Mouse (Mus musculus): ENCODE data around the gene Atcay.

Gene Atcay

GRCm38 (mm10) chr10:81230438-81231332 lies at the start of gene Atcay:
Gene Atcay (minus strand): TSS chr10:81230833.
- DNase-seq (ENCODE audit: low spot score), result no peak

GRCm38 (mm10) chr10:81279496-81279895 lies 48.9 kb upstream of the Atcay start:
- DNase-seq (ENCODE audit: low spot score), result no peak

GRCm38 (mm10) chr10:81277676-81278075 lies 47.0 kb upstream of the Atcay start:
- DNase-seq (ENCODE audit: low spot score), result no peak

- DNase-seq (ENCODE audit: low spot score), result no peak
These were observed 43.2 kb upstream of the Atcay start for GRCm38 (mm10) chr10:81273842-81274241.

- DNase-seq (ENCODE audit: low spot score), result no peak
These were observed 41.7 kb upstream of the Atcay start for GRCm38 (mm10) chr10:81272356-81272755.

GRCm38 (mm10) chr10:81268643-81269412 lies 38.2 kb upstream of the Atcay start:
- DNase-seq (ENCODE audit: low spot score), result no peak

- DNase-seq (ENCODE audit: low spot score), result peak; percentile 75
These were observed 37.4 kb upstream of the Atcay start for GRCm38 (mm10) chr10:81268056-81268455.

- peak; percentile 97 for DNase-seq (ENCODE audit: low spot score)
These were observed 35.8 kb upstream of the Atcay start, which contains the start of the genes Mrpl54 and Apba3 for GRCm38 (mm10) chr10:81266211-81267105. Gene Mrpl54 (minus strand): TSS chr10:81266934. Gene Apba3 (plus strand): TSS chr10:81266960.

GRCm38 (mm10) chr10:81265540-81265939 lies 34.9 kb upstream of the Atcay start:
- no peak for DNase-seq (ENCODE audit: low spot score)

- no peak for DNase-seq (ENCODE audit: low spot score)
These were observed 30.4 kb upstream of the Atcay start for GRCm38 (mm10) chr10:81261025-81261424.

- no peak for DNase-seq (ENCODE audit: low spot score)
These were observed 28.7 kb upstream of the Atcay start for GRCm38 (mm10) chr10:81259225-81259884.

- no peak for DNase-seq (ENCODE audit: low spot score)
These were observed 26.8 kb upstream of the Atcay start for GRCm38 (mm10) chr10:81257158-81258039.

GRCm38 (mm10) chr10:81254886-81255285 lies 24.3 kb upstream of the Atcay start:
- no peak for DNase-seq (ENCODE audit: low spot score)

GRCm38 (mm10) chr10:81252424-81253419 lies 22.1 kb upstream of the Atcay start, which contains the start of gene Matk:
Gene Matk (plus strand): TSS chr10:81252935.
- peak; percentile 41 for DNase-seq (ENCODE audit: low spot score)

GRCm38 (mm10) chr10:81249442-81249841 lies 18.8 kb upstream of the Atcay start:
- no peak for DNase-seq (ENCODE audit: low spot score)

GRCm38 (mm10) chr10:81247804-81248203 lies 17.2 kb upstream of the Atcay start:
- DNase-seq (ENCODE audit: low spot score), result no peak

- DNase-seq (ENCODE audit: low spot score), result no peak
These were observed 14.5 kb upstream of the Atcay start for GRCm38 (mm10) chr10:81245166-81245565.

- peak; percentile 77 for DNase-seq (ENCODE audit: low spot score)
These were observed 14.0 kb upstream of the Atcay start for GRCm38 (mm10) chr10:81244595-81244994.

GRCm38 (mm10) chr10:81244146-81244545 lies 13.5 kb upstream of the Atcay start:
- no peak for DNase-seq (ENCODE audit: low spot score)
